Mouse (Mus musculus) left cerebral cortex, adult 2 months (tissue): Measurements from ENCODE around the gene Mcf2l. TPM values are rescaled to one million over a fixed set of nuclear protein-coding genes. Genes with fewer than 3 reads are reported as not detected.
A peak's percentile ranks its signal among the peaks of the same experiment; 100 is the strongest.

Experiments
- DNase-seq, 2 experiments: peaks; one replicate each; pipeline ENCODE4 v3.0.0; 2021 to 2022; ENCODE audit warnings: low spot score in 2 of 2, mixed read lengths in 1 of 2; ENCODE audit errors: extremely low spot score in 1 of 2
- H3K27ac ChIP-seq: fragments of 200-600 bp; 2 replicates; pipeline ENCODE4 v1.8.1; 2022
- H3K4me3 ChIP-seq: fragments of 200-600 bp; 2 replicates; pipeline ENCODE4 v1.8.1; 2022
- CTCF ChIP-seq: fragments of 200-600 bp; IDR thresholded peaks from 2 replicates; pipeline ENCODE4 v1.8.1; 2022; ENCODE audit warnings: antibody characterized with exemption, mild to moderate bottlenecking, moderate library complexity
- intact Hi-C: fragments of 180-260 bp; cut with DNase I; formaldehyde crosslinking; loops from one replicate; pipeline ENCODE4 v1.15.1; 2025
- total RNA-seq, 2 experiments: library from RNA; stranded (reverse); gene quantifications; 2 replicates each; pipeline ENCODE4 v1.2.3; 2021

The Mcf2l gene
- total RNA-seq, 2 experiments from 2014 or later = 235 to 280 TPM

GRCm38 (mm10) chr8:12844347-12844950 is 29.2 kb upstream of the Mcf2l start:
- no peak for DNase-seq
- intact Hi-C loops = no loop called here
- TF ChIP-seq CTCF = no peak
- Histone ChIP-seq H3K4me3 (no peak overlapping the region), H3K27ac (no peak overlapping the region)

DNA sequence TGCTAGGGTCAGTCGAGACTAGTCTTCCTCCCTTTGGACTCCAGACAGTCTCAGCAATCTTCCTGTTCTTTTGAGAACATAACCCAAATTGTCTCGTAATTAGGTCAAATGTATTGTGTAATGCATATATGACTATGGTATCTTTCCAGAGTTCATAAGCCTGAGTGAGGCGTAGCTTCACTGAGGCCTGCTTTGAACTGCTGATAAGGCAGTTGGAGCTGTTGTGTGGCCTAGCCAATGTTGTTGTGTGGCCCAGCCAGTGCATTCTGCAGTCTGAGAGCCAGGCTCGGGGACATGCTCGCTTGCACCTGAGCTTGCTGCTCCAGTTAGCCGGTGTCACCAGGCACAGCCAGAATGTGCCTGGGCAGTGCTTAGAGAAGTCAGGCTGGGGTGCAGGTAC is 27.2 kb upstream of the Mcf2l start:
- intact Hi-C loops = no loop called here
- TF ChIP-seq CTCF = no peak

GRCm38 (mm10) chr8:12851241-12851640 is 22.4 kb upstream of the Mcf2l start:
- DNase-seq = no peak
- no peak overlapping the region for H3K27ac ChIP-seq
- no peak overlapping the region for H3K4me3 ChIP-seq
- no peak for TF ChIP-seq CTCF
- intact Hi-C loops = no loop called here

More for the DNA sequence above, 27.2 kb upstream of the Mcf2l start:
- no peak overlapping the region for H3K27ac ChIP-seq
- no peak for DNase-seq
- H3K4me3 ChIP-seq = no peak overlapping the region

- intact Hi-C loops = no loop called here
- no peak for DNase-seq
- TF ChIP-seq CTCF = no peak
- Histone ChIP-seq H3K4me3 (no peak overlapping the region), H3K27ac (no peak overlapping the region)
Measured at GRCm38 (mm10) chr8:12856038-12856437, 17.6 kb upstream of the Mcf2l start.

- DNase-seq = no peak
- intact Hi-C loops = no loop called here
- H3K27ac ChIP-seq = no peak overlapping the region
- TF ChIP-seq CTCF = no peak
- H3K4me3 ChIP-seq = no peak overlapping the region
Measured at GRCm38 (mm10) chr8:12863061-12863460, 10.5 kb upstream of the Mcf2l start.

DNA sequence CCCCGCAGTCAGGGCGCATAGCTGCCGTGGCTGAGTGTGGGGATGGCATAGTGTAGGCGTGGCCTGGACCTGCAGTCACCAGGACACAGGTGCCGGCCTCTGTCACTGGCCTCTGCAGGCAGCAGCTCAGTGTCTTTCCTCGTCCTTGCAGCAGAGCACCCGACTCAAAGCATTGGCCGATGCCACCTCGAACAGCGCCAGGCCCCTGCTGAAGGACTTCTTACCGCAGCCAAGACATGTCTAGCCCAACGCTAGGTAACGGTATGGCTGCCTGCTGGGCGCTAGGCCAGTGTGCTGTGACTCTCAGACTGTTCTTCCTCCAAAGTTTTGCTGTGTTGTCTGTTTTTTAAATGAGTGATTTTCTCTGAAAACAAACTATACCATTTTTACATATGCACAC is 10.0 kb upstream of the Mcf2l start:
- H3K27ac ChIP-seq = no peak overlapping the region
- H3K4me3 ChIP-seq = no peak overlapping the region
- TF ChIP-seq CTCF = no peak
- intact Hi-C loops = no loop called here
- no peak for DNase-seq

DNA sequence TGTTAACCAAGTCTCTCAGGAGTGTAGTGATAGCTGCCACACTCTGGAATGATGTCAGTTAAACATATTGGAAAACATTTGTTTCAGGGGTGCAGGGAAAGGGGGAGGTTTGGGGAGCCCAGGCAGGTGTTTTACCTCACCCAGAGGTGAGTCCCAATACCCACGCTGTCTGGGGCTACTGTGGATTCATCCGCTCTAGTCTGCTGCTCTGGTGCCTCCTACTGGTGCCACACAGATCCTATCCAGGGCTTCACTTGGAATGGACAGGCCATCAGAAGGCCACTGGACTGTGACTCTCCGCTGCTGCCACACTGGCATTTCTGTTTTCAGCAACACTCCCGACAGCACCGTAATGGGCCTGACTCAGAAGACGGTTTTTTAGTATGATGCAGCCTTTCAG is 7.8 kb upstream of the Mcf2l start:
- Histone ChIP-seq H3K27ac (no peak overlapping the region), H3K4me3 (no peak overlapping the region)
- no peak; the same call in none of the 2 replicates for TF ChIP-seq CTCF
- no peak for DNase-seq
- intact Hi-C loops = no loop called here

DNA sequence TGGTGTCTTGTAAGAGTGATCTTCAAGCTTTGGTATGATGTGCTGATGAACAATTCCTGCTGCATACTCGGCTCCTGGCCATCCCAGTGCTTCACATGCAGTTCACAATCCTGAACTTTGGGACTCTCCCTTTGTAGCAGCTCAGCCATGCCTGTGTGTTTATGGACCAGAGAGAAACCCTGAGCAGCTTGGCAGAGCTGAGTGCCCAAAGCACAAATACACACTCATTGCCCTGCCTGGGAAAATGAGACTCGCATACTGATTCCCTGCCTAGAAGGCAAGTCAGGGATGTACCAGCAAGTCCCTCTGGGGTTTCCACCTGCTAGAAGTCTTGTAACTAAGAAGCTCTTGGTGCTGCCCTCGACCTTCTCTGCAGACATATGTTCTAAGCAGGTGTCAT is 3.9 kb upstream of the Mcf2l start:
- Histone ChIP-seq H3K27ac (no peak overlapping the region), H3K4me3 (no peak overlapping the region)
- no peak for DNase-seq
- intact Hi-C loops = no loop called here
- no peak for TF ChIP-seq CTCF

DNA sequence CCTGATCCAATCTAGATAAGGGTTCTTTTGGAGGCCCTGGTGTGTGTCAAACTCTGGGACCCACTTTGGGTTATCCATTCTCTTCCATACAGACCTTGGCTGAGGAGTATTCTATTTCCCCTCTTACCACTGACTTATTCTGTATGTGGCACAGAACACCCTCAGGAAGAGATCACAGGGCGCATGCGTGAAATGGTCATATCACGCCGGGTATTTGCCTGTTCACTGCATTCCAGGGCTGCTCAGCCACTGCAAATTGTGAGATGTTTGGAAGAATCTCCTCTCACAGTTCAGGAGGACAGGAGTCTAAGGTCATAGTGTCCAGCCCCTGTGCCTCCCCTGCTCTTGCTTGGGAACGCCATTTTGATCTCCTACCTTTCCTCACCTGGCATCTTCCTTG is 3.0 kb upstream of the Mcf2l start:
- no peak for DNase-seq
- intact Hi-C loops = no loop called here

GRCm38 (mm10) chr8:12871461-12871860 is 2.1 kb upstream of the Mcf2l start:
- no peak overlapping the region for H3K4me3 ChIP-seq
- H3K27ac ChIP-seq = no peak overlapping the region
- intact Hi-C loops = no loop called here
- no peak for DNase-seq
- no peak for TF ChIP-seq CTCF

More for the DNA sequence above, 3.0 kb upstream of the Mcf2l start:
- Histone ChIP-seq H3K4me3 (no peak overlapping the region), H3K27ac (no peak overlapping the region)
- no peak for TF ChIP-seq CTCF

GRCm38 (mm10) chr8:12872983-12873356 is 636 bp upstream of the Mcf2l start:
- no peak for DNase-seq
- H3K27ac ChIP-seq = no peak overlapping the region
- TF ChIP-seq CTCF = no peak
- H3K4me3 ChIP-seq = peak overlapping the region; percentile 48
- intact Hi-C loops = no loop called here

- Histone ChIP-seq H3K27ac (no peak overlapping the region), H3K4me3 (peak overlapping the region; percentile 48)
- peak in 1 of 2 experiments; percentile 40 for DNase-seq
- no peak for TF ChIP-seq CTCF
- intact Hi-C loops = no loop called here
Measured at GRCm38 (mm10) chr8:12874194-12874791, 687 bp downstream of the Mcf2l start.

GRCm38 (mm10) chr8:12874971-12875370 is 1.4 kb downstream of the Mcf2l start:
- no peak for TF ChIP-seq CTCF
- intact Hi-C loops = no loop called here
- Histone ChIP-seq H3K4me3 (no peak overlapping the region), H3K27ac (no peak overlapping the region)
- DNase-seq = no peak
